Mouse (Mus musculus) kidney, postnatal 10 days (tissue): ENCODE data around the gene Tiam1.

ENCODE experiments used
- DNase-seq: peaks from one replicate; pipeline ENCODE4 v3.0.0; 2021; ENCODE audit warnings: mixed read lengths

Gene Tiam1

GRCm38 (mm10) chr16:90143760-90144516 is at the start of gene Tiam1:
Gene Tiam1 (minus strand): TSS chr16:90143769.
- DNase-seq = peak; percentile 98

GRCm38 (mm10) chr16:90191289-90191688 is 47.7 kb upstream of the Tiam1 start:
- no peak for DNase-seq

- DNase-seq = peak; percentile 71
Measured at GRCm38 (mm10) chr16:90187453-90187852, 43.9 kb upstream of the Tiam1 start.

- peak; percentile 91 for DNase-seq
Measured at GRCm38 (mm10) chr16:90185928-90186588, 42.5 kb upstream of the Tiam1 start.

- no peak for DNase-seq
Measured at GRCm38 (mm10) chr16:90184135-90184534, 40.6 kb upstream of the Tiam1 start.

GRCm38 (mm10) chr16:90181673-90182072 is 38.1 kb upstream of the Tiam1 start:
- no peak for DNase-seq

GRCm38 (mm10) chr16:90180975-90181374 is 37.4 kb upstream of the Tiam1 start:
- DNase-seq = no peak

- DNase-seq = no peak
Measured at GRCm38 (mm10) chr16:90179892-90180291, 36.3 kb upstream of the Tiam1 start.

GRCm38 (mm10) chr16:90178404-90178803 is 34.8 kb upstream of the Tiam1 start:
- no peak for DNase-seq

- no peak for DNase-seq
Measured at GRCm38 (mm10) chr16:90177425-90177824, 33.9 kb upstream of the Tiam1 start.

- no peak for DNase-seq
Measured at GRCm38 (mm10) chr16:90176472-90176871, 32.9 kb upstream of the Tiam1 start.

GRCm38 (mm10) chr16:90171416-90171815 is 27.8 kb upstream of the Tiam1 start:
- DNase-seq = no peak

GRCm38 (mm10) chr16:90170676-90171075 is 27.1 kb upstream of the Tiam1 start:
- no peak for DNase-seq

GRCm38 (mm10) chr16:90169863-90170630 is 26.5 kb upstream of the Tiam1 start:
- no peak for DNase-seq

GRCm38 (mm10) chr16:90167646-90168045 is 24.1 kb upstream of the Tiam1 start:
- peak; percentile 90 for DNase-seq

- no peak for DNase-seq
Measured at GRCm38 (mm10) chr16:90165435-90165834, 21.9 kb upstream of the Tiam1 start.

- DNase-seq = no peak
Measured at GRCm38 (mm10) chr16:90164942-90165341, 21.4 kb upstream of the Tiam1 start.

GRCm38 (mm10) chr16:90155080-90155479 is 11.5 kb upstream of the Tiam1 start:
- no peak for DNase-seq

- DNase-seq = no peak
Measured at GRCm38 (mm10) chr16:90150820-90151219, 7.3 kb upstream of the Tiam1 start.

- DNase-seq = no peak
Measured at GRCm38 (mm10) chr16:90150126-90150525, 6.6 kb upstream of the Tiam1 start.

- DNase-seq = no peak
Measured at GRCm38 (mm10) chr16:90149335-90149734, 5.8 kb upstream of the Tiam1 start.

GRCm38 (mm10) chr16:90145244-90145643 is 1.7 kb upstream of the Tiam1 start:
- DNase-seq = no peak

- no peak for DNase-seq
Measured at GRCm38 (mm10) chr16:90144541-90144940, 972 bp upstream of the Tiam1 start.

- DNase-seq = no peak
Measured at GRCm38 (mm10) chr16:90143416-90143759, 181 bp downstream of the Tiam1 start.
